Mouse (Mus musculus) brown adipose tissue, adult 24 weeks (tissue): Measurements from ENCODE around the gene Ncoa5. TPM values are rescaled to one million over a fixed set of nuclear protein-coding genes. Genes with fewer than 3 reads are reported as not detected.

ENCODE experiments used
- H3K27ac ChIP-seq: fragments of 200-500 bp; replicated peaks from 2 replicates; pipeline ENCODE4 v1.5.1; 2012; ENCODE audit warnings: low read depth, mild to moderate bottlenecking, low read length
- H3K4me1 ChIP-seq: fragments of 200-500 bp; 2 replicates; pipeline ENCODE4 v1.6.1; 2012; ENCODE audit warnings: low read length, mixed read lengths; ENCODE audit not compliant: control insufficient read depth, insufficient read depth, insufficient read length
- H3K4me3 ChIP-seq: fragments of 200-500 bp; 2 replicates; pipeline ENCODE4 v1.5.1; 2012; ENCODE audit warnings: low read depth, mild to moderate bottlenecking, low read length, moderate library complexity; ENCODE audit not compliant: insufficient read depth
- polyA plus RNA-seq: library from polyadenylated mRNA; stranded (reverse); fragments of >200 nt; gene quantifications from 2 replicates; pipeline ENCODE4 v1.2.4, GENCODE M21; 2012; ENCODE audit not compliant: missing spikeins, insufficient read depth, insufficient read length

The Ncoa5 gene
- polyA plus RNA-seq, 1 experiment, result 7.5 TPM

GRCm38 (mm10) chr2:164991111-164991510 lies 43.6 kb downstream of the Ncoa5 start:
- no peak overlapping the region for H3K4me3 ChIP-seq
- no peak overlapping the region for H3K27ac ChIP-seq
- H3K4me1 ChIP-seq, result 0 out of 2 replicates have a peak, but pooled peaks cover 2% of the 10 kb centered on the region

- Histone ChIP-seq H3K4me3 (peak overlapping the region; percentile 41), H3K27ac (peak overlapping the region; percentile 49; the same call in 1 of the 2 replicates), H3K4me1 (peaks cover 5% of the 10 kb centered on the region; the same call in 1 of the 2 replicates)
Observed at GRCm38 (mm10) chr2:164988777-164989176, 45.9 kb downstream of the Ncoa5 start.

GRCm38 (mm10) chr2:164986371-164987027 lies 48.2 kb downstream of the Ncoa5 start:
- H3K27ac ChIP-seq, result no peak overlapping the region
- H3K4me3 ChIP-seq, result no peak overlapping the region
- peaks cover 5% of the 10 kb centered on the region; the same call in 1 of the 2 replicates for H3K4me1 ChIP-seq

GRCm38 (mm10) chr2:164985962-164986361 lies 48.7 kb downstream of the Ncoa5 start:
- Histone ChIP-seq H3K4me3 (no peak overlapping the region), H3K27ac (no peak overlapping the region), H3K4me1 (peaks cover 5% of the 10 kb centered on the region; the same call in 1 of the 2 replicates)

- H3K27ac ChIP-seq, result no peak overlapping the region
- H3K4me3 ChIP-seq, result no peak overlapping the region
- H3K4me1 ChIP-seq, result peaks cover 3% of the 10 kb centered on the region; the same call in 1 of the 2 replicates
Observed at GRCm38 (mm10) chr2:164979749-164980148, 54.9 kb downstream of the Ncoa5 start.

GRCm38 (mm10) chr2:164975611-164976010 lies 59.1 kb downstream of the Ncoa5 start:
- no peak overlapping the region for H3K27ac ChIP-seq
- H3K4me1 ChIP-seq, result no peaks in the 10 kb centered on the region
- H3K4me3 ChIP-seq, result no peak overlapping the region

- Histone ChIP-seq H3K4me3 (no peak overlapping the region), H3K4me1 (no peaks in the 10 kb centered on the region), H3K27ac (no peak overlapping the region)
Observed at GRCm38 (mm10) chr2:164972646-164973045, 62.0 kb downstream of the Ncoa5 start.

- H3K27ac ChIP-seq, result no peak overlapping the region
- H3K4me3 ChIP-seq, result no peak overlapping the region
- H3K4me1 ChIP-seq, result no peaks in the 10 kb centered on the region
Observed at GRCm38 (mm10) chr2:164970631-164971196, 64.0 kb downstream of the Ncoa5 start.

GRCm38 (mm10) chr2:164969348-164969781 lies 65.3 kb downstream of the Ncoa5 start:
- Histone ChIP-seq H3K27ac (no peak overlapping the region), H3K4me1 (no peaks in the 10 kb centered on the region)

GRCm38 (mm10) chr2:164968451-164968851 lies 66.2 kb downstream of the Ncoa5 start:
- Histone ChIP-seq H3K4me3 (no peak overlapping the region), H3K27ac (no peak overlapping the region), H3K4me1 (no peaks in the 10 kb centered on the region)

More at GRCm38 (mm10) chr2:164969348-164969781, 65.3 kb downstream of the Ncoa5 start:
- no peak overlapping the region for H3K4me3 ChIP-seq

- no peaks in the 10 kb centered on the region for H3K4me1 ChIP-seq
- no peak overlapping the region for H3K27ac ChIP-seq
- H3K4me3 ChIP-seq, result no peak overlapping the region
Observed at GRCm38 (mm10) chr2:164967761-164968440, 66.8 kb downstream of the Ncoa5 start.

GRCm38 (mm10) chr2:164967193-164967592 lies 67.5 kb downstream of the Ncoa5 start:
- Histone ChIP-seq H3K4me3 (no peak overlapping the region), H3K27ac (no peak overlapping the region), H3K4me1 (no peaks in the 10 kb centered on the region)

GRCm38 (mm10) chr2:164966381-164966780 lies 68.3 kb downstream of the Ncoa5 start:
- Histone ChIP-seq H3K27ac (no peak overlapping the region), H3K4me3 (no peak overlapping the region), H3K4me1 (no peaks in the 10 kb centered on the region)

GRCm38 (mm10) chr2:164964981-164965380 lies 69.7 kb downstream of the Ncoa5 start:
- H3K27ac ChIP-seq, result no peak overlapping the region
- no peak overlapping the region for H3K4me3 ChIP-seq
- H3K4me1 ChIP-seq, result no peaks in the 10 kb centered on the region

GRCm38 (mm10) chr2:164964242-164964894 lies 70.3 kb downstream of the Ncoa5 start:
- Histone ChIP-seq H3K4me1 (no peaks in the 10 kb centered on the region), H3K4me3 (no peak overlapping the region), H3K27ac (no peak overlapping the region)
